Mouse (Mus musculus) liver, adult (tissue): Measurements from ENCODE around the gene Gm29609.

Source experiments
- GATA4 ChIP-seq: IDR thresholded peaks from 2 replicates; pipeline ENCODE4 v1.6.1; 2014; ENCODE audit warnings: mild to moderate bottlenecking, low read length; ENCODE audit not compliant: insufficient replicate concordance

Gene Gm29609

DNA sequence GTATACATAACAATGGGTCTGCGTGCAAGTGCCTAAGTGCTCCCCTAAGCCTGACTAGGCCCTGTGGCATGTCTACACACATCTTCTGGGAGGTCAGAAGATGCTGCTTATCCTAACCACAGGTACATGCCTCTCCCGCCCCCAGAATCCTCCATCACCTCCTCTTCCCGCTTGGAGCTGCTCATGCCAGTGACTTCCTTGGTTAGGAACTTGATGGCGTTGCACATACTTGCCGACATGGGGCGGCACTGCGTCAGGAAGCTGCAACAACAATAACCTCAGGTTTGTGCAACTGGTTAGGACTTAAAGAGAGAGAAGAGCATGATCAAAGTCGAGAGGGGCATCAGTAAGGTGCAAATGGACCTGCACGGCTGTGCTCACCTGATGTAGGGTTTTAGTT is 10.5 kb upstream of the Gm29609 start:
- no peak for TF ChIP-seq GATA4

DNA sequence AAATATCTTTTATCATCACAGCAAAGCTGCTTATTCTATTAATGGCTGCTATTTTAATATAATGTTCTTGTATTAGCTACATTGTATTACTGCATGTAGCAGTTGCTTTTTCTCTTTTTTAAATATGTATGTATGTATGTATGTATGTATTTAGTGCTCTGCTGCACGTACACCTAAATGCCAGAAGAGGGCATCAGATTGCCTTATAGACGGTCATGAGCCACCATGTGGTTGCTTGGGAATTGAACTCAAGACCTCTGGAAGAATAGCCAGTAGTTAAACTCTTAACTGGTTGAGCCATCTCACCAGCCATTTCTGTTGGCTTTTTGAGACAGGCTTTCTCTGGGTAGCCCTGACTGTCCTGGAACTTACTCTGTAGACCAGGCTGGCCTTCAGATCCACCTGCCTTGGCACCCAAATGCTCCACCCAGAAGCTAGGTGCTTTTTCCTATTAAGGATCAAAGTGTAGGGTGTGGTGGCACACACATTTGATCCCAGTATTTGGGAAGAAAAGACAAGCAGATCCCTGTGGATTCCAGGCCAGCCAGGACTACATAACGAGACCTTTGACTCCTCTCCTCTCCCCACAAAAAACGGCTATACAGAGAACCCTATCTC is 8.6 kb upstream of the Gm29609 start:
- no peak for TF ChIP-seq GATA4

DNA sequence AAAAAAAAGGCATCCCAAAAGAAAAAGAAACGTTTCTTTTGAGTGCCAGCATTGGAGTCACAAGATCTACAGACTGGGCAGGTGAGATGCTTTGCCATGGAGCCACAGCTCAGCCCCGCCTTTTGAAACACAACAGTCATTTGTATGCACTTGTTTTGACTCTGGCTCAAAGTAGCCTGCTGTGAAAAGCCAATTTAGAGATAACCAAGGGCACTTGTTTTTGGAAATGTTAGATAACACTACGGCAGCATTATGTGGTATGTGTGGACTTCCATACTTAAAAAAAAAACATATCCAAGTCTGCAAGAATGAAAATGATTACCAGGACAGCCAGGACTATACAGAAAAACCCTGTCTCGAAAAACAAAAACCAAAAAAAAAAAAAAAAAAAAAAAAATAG is 4.0 kb upstream of the Gm29609 start:
- TF ChIP-seq GATA4: no peak

DNA sequence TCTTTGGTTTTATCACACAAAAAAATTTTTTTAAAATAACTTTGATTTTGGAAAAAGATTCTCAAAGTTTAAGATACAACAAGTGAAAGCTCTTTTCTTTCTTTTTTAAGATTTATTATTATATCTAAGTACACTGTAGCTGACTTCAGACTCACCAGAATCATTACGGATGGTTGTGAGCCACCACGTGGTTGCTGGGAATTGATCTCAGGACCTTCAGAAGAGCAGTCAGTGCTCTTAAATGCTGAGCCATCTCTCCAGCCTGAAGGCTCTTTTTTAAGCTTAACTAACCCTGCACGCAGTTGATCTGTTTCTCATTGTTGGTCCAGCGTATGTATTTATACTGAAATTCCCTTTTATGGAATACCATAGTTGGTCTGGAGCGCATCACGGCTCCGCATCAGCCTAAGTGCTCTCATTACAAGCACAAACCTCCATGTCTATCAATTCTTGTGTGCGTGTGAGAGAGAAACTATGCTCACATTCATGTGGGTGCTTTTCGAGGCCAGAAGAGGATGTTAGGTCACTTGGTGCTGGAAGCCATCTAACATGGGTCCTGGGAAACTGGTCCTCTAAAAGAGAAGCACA is 1.6 kb upstream of the Gm29609 start:
- no peak for TF ChIP-seq GATA4

DNA sequence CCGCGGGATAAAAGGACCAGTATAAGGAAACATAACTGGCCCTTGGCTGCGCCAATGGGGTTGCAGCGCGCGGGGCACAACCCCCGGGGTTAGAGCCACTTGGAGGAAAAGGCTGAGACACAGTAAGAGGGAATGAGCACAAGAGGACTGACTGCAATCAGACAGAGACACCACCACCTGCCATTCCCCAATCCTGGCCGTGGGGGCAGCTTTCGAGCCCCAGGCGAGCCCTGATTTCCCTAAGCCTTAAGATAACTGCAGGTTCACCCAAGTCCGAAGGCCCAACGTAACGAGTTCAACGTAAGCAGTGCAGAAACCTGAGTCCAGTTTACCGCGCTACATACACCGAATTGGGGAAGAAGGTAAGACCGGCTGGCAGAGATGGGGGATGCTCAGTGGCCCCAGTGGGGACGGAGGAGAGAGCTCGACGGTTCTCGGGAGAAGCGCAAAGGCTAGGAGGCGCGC is 378 bp downstream of the Gm29609 start:
- TF ChIP-seq GATA4: no peak

DNA sequence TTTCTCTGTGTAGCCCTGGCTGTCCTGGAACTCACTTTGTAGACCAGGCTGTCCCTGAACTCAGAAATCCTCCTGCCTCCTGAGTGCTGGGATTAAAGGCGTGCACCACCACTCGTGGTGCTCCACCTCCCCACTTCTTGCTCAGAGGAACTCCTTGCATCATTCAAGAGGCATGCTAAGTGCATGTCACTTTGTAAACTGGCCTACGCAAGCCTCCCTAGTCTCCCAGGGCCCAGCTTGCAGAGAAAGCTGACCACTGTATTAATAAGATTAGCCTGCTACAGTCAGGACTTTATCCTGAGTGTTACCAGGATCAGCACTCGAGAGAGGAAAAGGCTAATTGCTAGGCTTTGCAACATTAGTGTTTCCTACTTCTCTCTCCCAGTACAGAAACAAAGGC is 11.1 kb downstream of the Gm29609 start:
- no peak for TF ChIP-seq GATA4

DNA sequence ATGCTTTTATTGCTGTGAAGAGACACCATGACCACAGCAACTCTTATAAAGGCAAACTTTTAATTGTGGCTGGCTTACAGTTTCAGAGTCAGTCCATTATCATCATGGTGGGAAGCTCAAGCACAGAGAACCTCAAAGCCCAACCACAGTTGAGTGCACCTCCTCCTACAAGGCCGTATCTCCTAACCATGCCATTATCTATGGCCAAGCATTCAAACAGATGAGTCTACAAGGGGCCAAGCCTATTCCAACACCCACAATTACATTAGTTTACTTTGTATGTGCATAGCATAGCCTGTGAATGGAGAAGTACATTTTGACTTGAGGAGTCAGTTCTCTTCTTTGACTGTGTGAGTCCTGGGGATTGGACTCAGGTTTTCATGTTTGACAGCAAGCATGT is 14.8 kb downstream of the Gm29609 start:
- no peak for TF ChIP-seq GATA4

DNA sequence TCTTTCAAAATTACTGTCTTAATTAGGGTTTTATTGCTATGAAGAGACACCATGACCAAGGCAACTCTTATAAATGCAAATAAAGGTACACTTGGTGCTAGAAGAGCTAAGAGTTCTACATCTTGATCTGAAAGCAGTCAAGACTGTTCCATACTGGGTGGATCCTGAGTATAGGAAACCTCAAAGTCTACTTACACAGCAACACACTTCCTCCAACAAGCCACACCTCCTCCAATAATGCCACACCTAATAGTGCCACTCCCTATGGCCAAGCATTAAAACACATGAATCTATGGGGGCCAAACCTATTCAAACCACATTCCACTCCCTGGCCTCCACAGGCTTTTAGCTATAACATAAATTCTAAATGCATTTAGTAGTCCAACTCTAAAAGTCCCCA is 17.2 kb downstream of the Gm29609 start:
- TF ChIP-seq GATA4: no peak

DNA sequence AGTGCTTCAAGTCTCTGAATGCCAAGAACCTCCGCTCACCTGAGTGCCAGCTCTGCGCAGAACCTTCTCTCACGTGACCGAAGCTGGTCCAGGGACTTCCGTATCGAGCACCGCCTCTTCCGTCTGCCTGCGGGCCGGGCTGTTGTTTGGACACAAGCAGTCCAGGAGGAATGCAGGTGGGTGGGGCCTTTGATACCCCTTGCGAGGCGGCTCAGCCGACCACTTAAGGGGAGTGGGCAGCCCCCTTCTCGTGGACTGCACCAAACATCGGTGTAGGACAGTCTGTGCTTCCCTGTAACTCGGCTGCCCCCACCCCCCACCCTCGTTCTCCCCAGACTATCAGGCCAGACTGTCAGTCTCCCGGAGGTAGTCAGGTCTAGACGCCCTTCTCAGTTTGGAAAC is 25.6 kb downstream of the Gm29609 start, which contains the start of gene Mpv17:
Gene Mpv17 (minus strand): TSS at position 100 of the 402 bp plus-strand sequence.
- TF ChIP-seq GATA4: no peak

DNA sequence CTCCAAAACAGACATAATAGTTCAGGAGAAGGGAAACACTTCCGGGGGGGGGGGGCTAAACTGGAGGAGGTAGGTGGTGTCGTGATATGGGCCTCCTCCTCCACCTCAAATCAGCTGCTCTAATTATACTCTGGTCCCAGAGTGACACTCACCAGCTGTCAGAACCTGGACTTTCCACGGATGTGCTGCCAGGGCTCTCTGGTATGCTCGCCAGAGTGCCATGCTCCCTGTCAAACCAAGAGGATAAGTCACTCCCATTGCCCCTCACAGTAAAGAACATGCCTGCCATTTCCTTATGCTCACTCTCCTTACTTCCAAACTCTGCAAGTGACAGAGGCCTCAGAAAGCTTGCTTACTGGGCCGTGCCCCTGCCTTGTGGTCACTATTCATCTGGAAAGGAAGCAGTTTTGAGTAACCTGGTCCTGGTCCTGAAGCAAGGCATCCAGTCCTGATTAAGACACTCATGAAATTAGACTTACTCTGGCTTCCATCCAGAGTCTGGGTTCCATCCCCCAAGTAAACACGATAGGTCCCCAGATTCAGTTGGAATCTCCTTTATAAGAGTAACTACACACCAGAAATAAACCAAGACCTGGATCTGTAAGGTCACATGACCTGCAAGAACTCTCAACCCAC is 26.1 kb downstream of the Gm29609 start:
- TF ChIP-seq GATA4: no peak

DNA sequence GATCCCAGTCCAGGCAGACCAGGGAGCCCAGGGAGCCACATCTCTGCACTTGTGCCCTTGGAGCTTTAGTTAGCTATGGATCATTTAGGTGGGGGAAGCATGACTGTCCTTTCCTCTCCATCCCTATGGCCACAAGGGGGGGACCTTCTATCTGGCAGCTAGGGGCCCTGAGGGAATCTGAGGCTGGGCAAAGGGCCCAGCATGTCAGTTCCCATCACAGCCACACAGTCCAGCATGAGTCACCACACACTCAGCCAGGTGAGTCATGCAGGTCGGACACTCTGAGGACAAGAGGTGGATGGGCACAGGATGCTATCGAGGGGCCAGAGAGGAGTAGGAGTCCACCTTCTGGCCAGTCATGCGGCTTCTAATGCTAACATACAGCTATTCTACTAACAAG is 28.0 kb downstream of the Gm29609 start:
- no peak for TF ChIP-seq GATA4

DNA sequence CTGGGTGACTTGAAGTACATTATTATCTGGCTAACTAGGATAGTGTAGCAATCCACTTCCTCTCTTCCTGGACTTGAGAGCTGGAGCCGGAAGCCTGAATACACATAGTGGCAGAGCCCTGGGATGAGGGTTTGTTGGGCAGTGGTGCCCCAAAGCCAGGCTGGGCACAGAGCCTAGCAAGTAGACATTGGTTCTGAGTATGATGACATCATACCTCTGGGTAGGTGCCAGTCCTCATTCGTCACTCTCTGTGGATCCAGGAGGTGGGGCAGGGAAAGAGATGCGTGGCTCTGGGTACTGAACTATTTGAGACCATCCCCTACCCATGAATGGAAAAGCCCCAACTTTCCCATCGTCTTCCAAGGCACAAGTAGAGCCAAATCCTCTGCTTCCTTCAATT is 29.9 kb downstream of the Gm29609 start:
- no peak for TF ChIP-seq GATA4

DNA sequence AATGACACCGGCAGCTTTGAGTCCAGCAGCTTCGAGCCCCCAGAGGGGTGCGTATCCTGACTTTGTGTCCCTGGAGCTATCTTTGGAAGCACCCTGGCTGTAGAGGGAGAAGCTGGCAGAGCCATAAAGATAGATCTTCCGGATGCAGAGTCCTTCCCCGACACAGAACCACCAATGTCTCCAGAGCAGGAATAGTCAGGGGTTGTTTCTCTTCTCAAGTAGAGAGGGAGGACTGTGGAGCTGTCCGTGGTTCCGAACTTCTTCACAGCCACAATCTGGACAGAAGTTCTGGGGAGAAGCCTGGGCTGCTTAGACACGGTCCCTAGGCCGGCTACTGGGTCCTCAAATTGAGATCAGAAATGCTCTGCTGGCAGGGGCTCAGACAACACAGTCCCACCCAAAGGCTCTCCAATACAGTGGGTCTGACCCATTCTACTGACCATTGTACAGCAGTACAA is 40.7 kb downstream of the Gm29609 start:
- no peak for TF ChIP-seq GATA4

DNA sequence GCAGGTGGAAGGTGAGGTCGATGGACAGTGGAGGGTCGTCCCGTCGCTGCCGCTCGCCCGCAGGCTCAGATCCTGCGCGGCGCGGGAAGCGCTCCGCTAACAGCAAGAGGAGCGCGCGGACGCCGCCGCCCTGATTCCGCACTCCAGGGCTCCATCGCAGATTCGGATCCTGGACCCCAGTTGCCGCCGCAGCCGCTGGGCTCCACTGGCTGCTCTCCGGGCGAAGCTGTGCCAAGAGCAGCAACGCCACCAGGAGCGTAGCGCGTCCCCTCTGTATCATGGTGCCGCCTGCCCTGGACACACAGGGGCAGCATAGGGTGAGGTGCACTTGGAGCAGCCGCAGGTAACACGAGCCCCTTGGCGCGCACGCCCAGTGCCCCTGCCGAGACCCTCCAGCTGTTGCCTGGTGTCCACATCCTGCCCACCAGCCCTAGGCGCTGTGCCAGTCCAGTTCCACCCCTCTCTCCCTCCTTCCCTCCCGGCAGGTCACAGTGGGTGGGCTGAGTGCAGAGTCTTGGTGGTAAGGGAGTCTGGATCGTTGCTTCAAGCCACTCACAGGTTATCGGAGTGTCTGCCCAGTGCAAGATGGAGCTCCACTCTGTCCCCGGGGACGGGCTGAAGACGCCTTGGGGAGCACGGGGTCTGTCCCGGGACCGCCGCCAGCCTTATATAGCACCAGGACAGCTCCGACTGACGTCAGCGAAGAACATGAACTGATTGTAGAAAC is 41.3 kb downstream of the Gm29609 start, which contains the start of gene Ucn:
Gene Ucn (minus strand): TSS at position 589 of the 727 bp plus-strand sequence.
- TF ChIP-seq GATA4: no peak

DNA sequence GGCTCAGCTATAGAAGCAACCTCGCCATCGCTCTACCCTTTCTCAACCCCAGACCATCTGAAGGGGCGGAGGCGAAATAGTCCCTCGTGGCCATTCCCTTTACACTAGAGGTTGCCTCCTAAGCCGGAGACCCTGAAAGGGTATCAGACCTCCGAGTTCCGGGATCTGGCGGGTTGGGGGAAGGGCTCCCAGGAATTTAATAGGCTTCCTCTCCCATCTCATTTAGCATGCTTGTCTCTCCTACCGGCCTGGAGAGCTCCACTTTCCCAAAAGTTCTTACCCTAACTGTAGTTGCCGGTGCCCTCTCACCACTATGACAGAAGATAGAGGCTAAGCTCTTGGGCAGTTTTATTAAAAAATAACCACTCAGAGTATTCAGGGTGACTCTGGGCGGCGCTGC is 42.1 kb downstream of the Gm29609 start:
- no peak for TF ChIP-seq GATA4
